Mouse (Mus musculus) liver, embryonic 16.5 days (tissue): ENCODE measurements around the gene F2r. TPM values are rescaled to one million over a fixed set of nuclear protein-coding genes. Genes with fewer than 3 reads are reported as not detected.

Source experiments
- ATAC-seq: fragments of 200-750 bp; cut with Nextera tagmentation; 2 replicates; pipeline ENCODE4 v1.8.0; 2017; ENCODE audit warnings: low read depth, mild to moderate bottlenecking, moderate number of reproducible peaks, moderate library complexity
- H3K27ac ChIP-seq: fragments of 300-500 bp; sonication (generic); 2 replicates; pipeline ENCODE4 v1.5.1; 2014; ENCODE audit warnings: mild to moderate bottlenecking, low read length
- H3K27me3 ChIP-seq: fragments of 300-500 bp; sonication (generic); 2 replicates; pipeline ENCODE4 v1.6.1; 2014; ENCODE audit warnings: low read depth, low read length, mixed read lengths; ENCODE audit not compliant: control insufficient read depth, insufficient read depth
- H3K36me3 ChIP-seq: fragments of 300-500 bp; sonication (generic); 2 replicates; pipeline ENCODE4 v1.6.1; 2014; ENCODE audit warnings: mild to moderate bottlenecking; ENCODE audit not compliant: control insufficient read depth, insufficient read depth
- H3K4me1 ChIP-seq: fragments of 300-500 bp; sonication (generic); 2 replicates; pipeline ENCODE4 v1.6.1; 2014; ENCODE audit warnings: low read depth, low read length, mixed read lengths; ENCODE audit not compliant: control insufficient read depth
- H3K4me2 ChIP-seq: fragments of 300-500 bp; sonication (generic); 2 replicates; pipeline ENCODE4 v1.6.1; 2014; ENCODE audit warnings: low read depth, low read length, mixed read lengths
- H3K4me3 ChIP-seq: fragments of 300-500 bp; sonication (generic); 2 replicates; pipeline ENCODE4 v1.5.1; 2014; ENCODE audit warnings: low read depth, mild to moderate bottlenecking, low read length
- H3K9ac ChIP-seq: fragments of 300-500 bp; sonication (generic); 2 replicates; pipeline ENCODE4 v1.6.1; 2014; ENCODE audit warnings: low read depth, low read length
- H3K9me3 ChIP-seq: fragments of 300-500 bp; sonication (generic); replicated peaks from 2 replicates; pipeline ENCODE4 v1.6.1; 2016; ENCODE audit warnings: low read length; ENCODE audit not compliant: control insufficient read depth
- WGBS: fragments of 180-500 bp; shearing (Covaris S2); extraction: QIAGEN DNeasy Blood & Tissue Kit; methylation state at CpG from one replicate; pipeline ENCODE4 v1.1.7; 2014; ENCODE audit not compliant: insufficient replicate concordance; 5-methylcytosine and 5-hydroxymethylcytosine counted together
- polyA plus RNA-seq: library from polyadenylated mRNA; unstranded; fragments of >200 nt; fragmentation: Nextera tagmentation; extraction: Ambion mirVana; gene quantifications from 2 replicates; pipeline ENCODE4 v1.2.1, GENCODE M21; 2015

F2r gene
- polyA plus RNA-seq, 1 experiment from 2014 or later, result 37.5 TPM

- H3K36me3 ChIP-seq, result peaks cover 21% of the 10 kb centered on the region
- ATAC-seq, result peak; percentile 6; the same call in 1 of the 2 replicates
- H3K27me3 ChIP-seq, result no peaks in the 10 kb centered on the region
- peak overlapping the region; percentile 23; the same call in 1 of the 2 replicates for H3K27ac ChIP-seq
- H3K9me3 ChIP-seq, result no peaks in the 10 kb centered on the region
- peaks cover 36% of the 10 kb centered on the region for H3K4me1 ChIP-seq
- H3K4me3 ChIP-seq, result no peak overlapping the region
- H3K9ac ChIP-seq, result 0 out of 2 replicates have a peak overlapping the region, but pooled peaks have one; percentile 9
- H3K4me2 ChIP-seq, result no peak overlapping the region
- WGBS, result 68% methylated on average over 2 of the region's 2 CpGs
Measured at GRCm38 (mm10) chr13:95609088-95609420, 9.2 kb downstream of the F2r start.

- ATAC-seq, result no peak
- Histone ChIP-seq H3K4me3 (no peak overlapping the region), H3K4me1 (peaks cover 36% of the 10 kb centered on the region), H3K27ac (no peak overlapping the region; the same call in 1 of the 2 replicates), H3K36me3 (peaks cover 26% of the 10 kb centered on the region), H3K9me3 (no peaks in the 10 kb centered on the region), H3K9ac (0 out of 2 replicates have a peak overlapping the region, but pooled peaks have one; percentile 9), H3K27me3 (no peaks in the 10 kb centered on the region), H3K4me2 (no peak overlapping the region)
- 70% methylated on average over 6 of the region's 6 CpGs for WGBS
Measured at GRCm38 (mm10) chr13:95608416-95609087, 9.7 kb downstream of the F2r start.

GRCm38 (mm10) chr13:95607019-95607418 lies 11.3 kb downstream of the F2r start:
- H3K4me3 ChIP-seq, result no peak overlapping the region
- H3K36me3 ChIP-seq, result peaks cover 36% of the 10 kb centered on the region
- ATAC-seq, result no peak
- H3K9ac ChIP-seq, result no peak overlapping the region
- 85% methylated on average over 8 of the region's 8 CpGs for WGBS
- no peaks in the 10 kb centered on the region for H3K27me3 ChIP-seq
- no peak overlapping the region for H3K4me2 ChIP-seq
- peaks cover 29% of the 10 kb centered on the region for H3K4me1 ChIP-seq
- H3K27ac ChIP-seq, result no peak overlapping the region
- no peaks in the 10 kb centered on the region for H3K9me3 ChIP-seq

- 94% methylated on average over 25 of the region's 25 CpGs for WGBS
Measured at GRCm38 (mm10) chr13:95604288-95604687, 14.0 kb downstream of the F2r start.

GRCm38 (mm10) chr13:95599833-95600359 lies 18.4 kb downstream of the F2r start:
- Histone ChIP-seq H3K27ac (no peak overlapping the region), H3K36me3 (peaks cover 33% of the 10 kb centered on the region), H3K9ac (no peak overlapping the region), H3K9me3 (no peaks in the 10 kb centered on the region), H3K4me3 (no peak overlapping the region), H3K4me1 (no peaks in the 10 kb centered on the region; the same call in 1 of the 2 replicates), H3K4me2 (no peak overlapping the region), H3K27me3 (no peaks in the 10 kb centered on the region)
- no peak for ATAC-seq
- WGBS, result 40% methylated on average over 3 of the region's 3 CpGs

More at GRCm38 (mm10) chr13:95604288-95604687, 14.0 kb downstream of the F2r start:
- no peaks in the 10 kb centered on the region for H3K9me3 ChIP-seq
- no peak overlapping the region for H3K4me2 ChIP-seq
- no peaks in the 10 kb centered on the region for H3K27me3 ChIP-seq
- H3K36me3 ChIP-seq, result peaks cover 39% of the 10 kb centered on the region
- no peak overlapping the region for H3K9ac ChIP-seq
- no peak for ATAC-seq
- no peak overlapping the region for H3K4me3 ChIP-seq
- peaks cover 5% of the 10 kb centered on the region for H3K4me1 ChIP-seq
- H3K27ac ChIP-seq, result no peak overlapping the region

- Histone ChIP-seq H3K9me3 (no peaks in the 10 kb centered on the region), H3K4me1 (no peaks in the 10 kb centered on the region; the same call in 1 of the 2 replicates), H3K36me3 (peaks cover 18% of the 10 kb centered on the region), H3K4me2 (no peak overlapping the region), H3K9ac (no peak overlapping the region), H3K4me3 (no peak overlapping the region), H3K27ac (no peak overlapping the region), H3K27me3 (no peaks in the 10 kb centered on the region)
- WGBS, result 73% methylated on average over 18 of the region's 18 CpGs
- no peak for ATAC-seq
Measured at GRCm38 (mm10) chr13:95598232-95598920, 19.9 kb downstream of the F2r start.

GRCm38 (mm10) chr13:95597578-95597977 lies 20.7 kb downstream of the F2r start:
- Histone ChIP-seq H3K4me3 (no peak overlapping the region), H3K9ac (no peak overlapping the region), H3K27ac (no peak overlapping the region), H3K9me3 (no peaks in the 10 kb centered on the region), H3K27me3 (no peaks in the 10 kb centered on the region), H3K4me2 (no peak overlapping the region), H3K36me3 (peaks cover 10% of the 10 kb centered on the region), H3K4me1 (no peaks in the 10 kb centered on the region; the same call in 1 of the 2 replicates)
- 79% methylated on average over 10 of the region's 10 CpGs for whole genome bisulfite sequencing
- no peak for ATAC-seq

GRCm38 (mm10) chr13:95596689-95597088 lies 21.6 kb downstream of the F2r start:
- H3K4me2 ChIP-seq, result no peak overlapping the region
- H3K27ac ChIP-seq, result no peak overlapping the region
- peaks cover 6% of the 10 kb centered on the region for H3K36me3 ChIP-seq
- H3K9me3 ChIP-seq, result no peaks in the 10 kb centered on the region
- H3K4me3 ChIP-seq, result no peak overlapping the region
- no peak overlapping the region for H3K9ac ChIP-seq
- 79% methylated on average over 7 of the region's 7 CpGs for whole genome bisulfite sequencing
- ATAC-seq, result no peak
- H3K27me3 ChIP-seq, result no peaks in the 10 kb centered on the region
- no peaks in the 10 kb centered on the region; the same call in 1 of the 2 replicates for H3K4me1 ChIP-seq

GRCm38 (mm10) chr13:95595921-95596320 lies 22.4 kb downstream of the F2r start:
- Histone ChIP-seq H3K9ac (no peak overlapping the region), H3K4me3 (no peak overlapping the region), H3K27me3 (no peaks in the 10 kb centered on the region), H3K9me3 (no peaks in the 10 kb centered on the region), H3K4me1 (no peaks in the 10 kb centered on the region; the same call in 1 of the 2 replicates), H3K4me2 (no peak overlapping the region), H3K27ac (no peak overlapping the region), H3K36me3 (no peaks in the 10 kb centered on the region; the same call in none of the 2 replicates)
- ATAC-seq, result no peak
- WGBS, result 45% methylated on average over 5 of the region's 5 CpGs
